Mouse (Mus musculus) E14TG2a.4 (cell line): ENCODE data around the gene Gnao1.

Source experiments
- CTCF ChIP-seq: conservative IDR thresholded peaks from 2 replicates; pipeline ENCODE4 v1.5.1; 2014; ENCODE audit warnings: low read length
- POU5F1 ChIP-seq: IDR thresholded peaks from 2 replicates; pipeline ENCODE4 v1.6.1; 2014; ENCODE audit warnings: low read length, borderline replicate concordance

GRCm38 (mm10) chr8:93835771-93836170 lies 26.0 kb downstream of the Gnao1 start:
- no peak for TF ChIP-seq CTCF
- no peak for TF ChIP-seq POU5F1
